Mouse (Mus musculus) megakaryocyte progenitor cell, adult 5-6 weeks (primary cell): Measurements from ENCODE around the gene Slc15a1. TPM values are rescaled to one million over a fixed set of nuclear protein-coding genes. Genes with fewer than 3 reads are reported as not detected.
A peak's percentile ranks its signal among the peaks of the same experiment; 100 is the strongest.

Source experiments
- ATAC-seq: replicated peaks from 2 replicates; pipeline ENCODE4 v1.8.0; 2016; ENCODE audit warnings: mild to moderate bottlenecking, moderate TSS enrichment, inconsistent platforms; ENCODE audit not compliant: poor library complexity
- total RNA-seq, 2 experiments: library from RNA; stranded (forward) in 1 of 2; stranded (reverse) in 1 of 2; fragments of 157-497, 149-512 nt in 1 of 2; fragments of 200-1000 nt in 1 of 2; gene quantifications; 2 replicates each; pipeline versions ENCODE4 v1.2.3 to v1.2.4; 2015 to 2017

Slc15a1 gene
- total RNA-seq, 2 experiments from 2014 or later, result not detected

- no peak for ATAC-seq
These were observed 10.8 kb downstream of the Slc15a1 start for GRCm38 (mm10) chr14:121494238-121494637.

- no peak for ATAC-seq
These were observed 11.3 kb downstream of the Slc15a1 start for GRCm38 (mm10) chr14:121493712-121494111.

GRCm38 (mm10) chr14:121492328-121492727, 12.7 kb downstream of the Slc15a1 start:
- no peak for ATAC-seq

GRCm38 (mm10) chr14:121485722-121486121, 19.3 kb downstream of the Slc15a1 start:
- no peak for ATAC-seq

GRCm38 (mm10) chr14:121484436-121484835, 20.6 kb downstream of the Slc15a1 start:
- ATAC-seq, result peak; percentile 68

- ATAC-seq, result no peak
These were observed 22.9 kb downstream of the Slc15a1 start for GRCm38 (mm10) chr14:121482181-121482580.

GRCm38 (mm10) chr14:121481591-121481990, 23.5 kb downstream of the Slc15a1 start:
- ATAC-seq, result no peak

- ATAC-seq, result no peak
These were observed 26.0 kb downstream of the Slc15a1 start for GRCm38 (mm10) chr14:121479096-121479495.

GRCm38 (mm10) chr14:121477925-121478693, 26.9 kb downstream of the Slc15a1 start:
- peak; percentile 95 for ATAC-seq

GRCm38 (mm10) chr14:121473869-121474268, 31.2 kb downstream of the Slc15a1 start:
- ATAC-seq, result no peak

- no peak for ATAC-seq
These were observed 33.4 kb downstream of the Slc15a1 start for GRCm38 (mm10) chr14:121471545-121472121.

GRCm38 (mm10) chr14:121469601-121470000, 35.5 kb downstream of the Slc15a1 start:
- no peak for ATAC-seq

- no peak for ATAC-seq
These were observed 37.4 kb downstream of the Slc15a1 start for GRCm38 (mm10) chr14:121467646-121468045.

GRCm38 (mm10) chr14:121466501-121466900, 38.6 kb downstream of the Slc15a1 start:
- ATAC-seq, result no peak

GRCm38 (mm10) chr14:121464318-121464717, 40.7 kb downstream of the Slc15a1 start:
- no peak for ATAC-seq

- ATAC-seq, result no peak
These were observed 42.3 kb downstream of the Slc15a1 start for GRCm38 (mm10) chr14:121462756-121463155.

- no peak for ATAC-seq
These were observed 44.1 kb downstream of the Slc15a1 start for GRCm38 (mm10) chr14:121460966-121461365.

GRCm38 (mm10) chr14:121458521-121458920, 46.5 kb downstream of the Slc15a1 start:
- no peak for ATAC-seq

- no peak for ATAC-seq
These were observed 47.5 kb downstream of the Slc15a1 start for GRCm38 (mm10) chr14:121457536-121457935.

- peak; percentile 38 for ATAC-seq
These were observed 48.4 kb downstream of the Slc15a1 start for GRCm38 (mm10) chr14:121456416-121457285.

GRCm38 (mm10) chr14:121455976-121456375, 49.1 kb downstream of the Slc15a1 start:
- 0 out of 2 replicates have a peak, but pooled peaks have one; percentile 21 for ATAC-seq
